Mouse (Mus musculus) left cerebral cortex, postnatal 36 days (tissue): Measurements from ENCODE around the gene Hist1h2bf. TPM values are rescaled to one million over a fixed set of nuclear protein-coding genes. Genes with fewer than 3 reads are reported as not detected.

ENCODE experiments used
- DNase-seq, 2 experiments: peaks; one replicate each; pipeline ENCODE4 v3.0.0; 2021 to 2022; ENCODE audit warnings: low spot score in 2 of 2, mixed read lengths in 1 of 2
- intact Hi-C: fragments of 180-260 bp; cut with DNase I; formaldehyde crosslinking; loops from one replicate; pipeline ENCODE4 v1.15.1; 2025
- microRNA-seq: library from miRNA; unstranded; fragments of <30 nt; microRNA quantifications from one replicate; pipeline ENCODE4 v1.2.0, GENCODE M21; 2022
- total RNA-seq, 2 experiments: library from RNA; stranded (reverse); gene quantifications; 2 replicates each; pipeline ENCODE4 v1.2.3; 2021

Hist1h2bf gene
- total RNA-seq, 2 experiments from 2014 or later = 20.6 to 28.9 TPM

DNA sequence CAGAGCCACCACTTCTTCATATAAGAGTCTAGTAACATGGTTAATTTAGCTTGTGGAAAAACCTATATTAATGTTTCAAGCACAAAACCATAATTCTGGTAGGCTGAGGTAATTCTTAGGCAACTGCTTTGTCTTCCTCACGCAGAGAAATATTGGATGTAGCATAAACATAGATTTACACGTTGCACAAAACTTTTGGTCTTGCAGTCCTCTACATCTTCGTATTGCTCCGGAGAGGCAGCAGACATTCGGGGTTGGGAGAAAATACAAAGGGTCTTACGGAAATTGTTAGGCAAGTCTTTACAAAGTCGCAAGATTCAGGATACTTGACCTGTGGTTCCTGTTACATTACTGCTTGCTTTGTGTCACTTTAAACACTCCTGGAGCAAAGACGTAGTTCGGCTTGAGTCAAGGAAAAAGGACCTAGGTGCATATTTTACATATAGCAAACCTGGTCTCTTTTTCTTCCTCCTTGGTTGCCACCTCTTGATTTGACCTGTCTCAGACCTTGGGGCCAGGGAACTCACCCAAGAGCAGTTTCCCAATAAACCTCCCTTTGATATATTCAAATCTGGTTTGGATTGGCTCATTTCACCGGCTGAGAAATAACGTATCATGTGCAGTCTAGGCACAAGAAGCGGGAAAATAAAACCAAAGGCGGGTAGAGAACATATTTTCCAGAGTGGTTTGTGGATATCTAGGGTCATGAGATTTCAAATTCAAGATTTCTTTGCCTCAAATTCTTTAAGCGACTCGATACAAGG lies 39.4 kb downstream of the Hist1h2bf start:
- intact Hi-C loops = loop anchor here (5.0 to 10.0 kb wide), 3 partner anchors 48 to 1820 kb away; partner anchors contain the start of genes Hist1h2ag, Hist1h2ai, Hist1h2bj and Hist1h2bl
- no peak for DNase-seq

DNA sequence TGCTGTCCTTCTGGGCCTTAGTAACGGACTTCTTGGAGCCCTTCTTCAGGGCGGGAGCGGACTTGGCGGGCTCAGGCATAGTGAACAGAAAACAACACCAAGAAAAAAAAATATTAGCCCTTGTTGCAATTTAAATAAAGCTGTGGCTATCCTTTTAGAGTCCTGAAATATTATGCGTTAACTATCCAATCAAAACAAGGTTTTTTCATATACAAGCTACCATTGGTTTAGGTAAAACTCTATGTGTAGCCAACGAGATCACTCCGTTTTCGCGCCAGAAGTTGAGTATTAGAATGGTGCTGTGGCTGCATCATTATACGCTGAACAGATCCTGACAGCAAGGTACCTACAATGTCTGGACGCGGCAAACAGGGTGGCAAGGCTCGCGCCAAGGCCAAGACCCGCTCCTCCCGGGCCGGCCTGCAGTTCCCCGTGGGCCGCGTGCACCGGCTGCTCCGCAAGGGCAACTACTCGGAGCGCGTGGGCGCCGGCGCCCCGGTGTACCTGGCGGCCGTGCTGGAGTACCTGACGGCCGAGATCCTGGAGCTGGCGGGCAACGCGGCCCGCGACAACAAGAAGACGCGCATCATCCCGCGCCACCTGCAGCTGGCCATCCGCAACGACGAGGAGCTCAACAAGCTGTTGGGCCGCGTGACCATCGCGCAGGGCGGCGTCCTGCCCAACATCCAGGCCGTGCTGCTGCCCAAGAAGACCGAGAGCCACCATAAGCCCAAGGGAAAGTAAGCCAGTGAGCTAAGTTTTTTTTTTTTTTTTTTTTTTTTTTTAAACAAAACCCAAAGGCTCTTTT lies 40.2 kb downstream of the Hist1h2bf start, which contains the start of gene Hist1h2af:
Gene Hist1h2af (plus strand): TSS at position 347 of the 808 bp plus-strand sequence.
- peak; percentile 67 to 73 for DNase-seq

GRCm38 (mm10) chr13:23532262-23533075 lies 41.5 kb downstream of the Hist1h2bf start:
- intact Hi-C loops = loop anchor here (5.0 to 10.0 kb wide), 3 partner anchors 50 to 1818 kb away; partner anchors contain the start of genes Hist1h2ag, Hist1h2ai, Hist1h2bj and Hist1h2bl
- DNase-seq = no peak

More for the DNA sequence above, 40.2 kb downstream of the Hist1h2bf start, which contains the start of gene Hist1h2af:
- intact Hi-C loops = loop anchor here (5.0 to 10.0 kb wide), 3 partner anchors 49 to 1819 kb away; partner anchors contain the start of genes Hist1h2ag, Hist1h2ai, Hist1h2bj and Hist1h2bl

- DNase-seq = peak; percentile 96 to 97
- intact Hi-C loops = loop anchor here (5.0 to 10.0 kb wide), 3 partner anchors 51 to 1816 kb away; partner anchors contain the start of genes Hist1h2ag, Hist1h2ai, Hist1h2bj and Hist1h2bl
Observed at GRCm38 (mm10) chr13:23530901-23531875, 42.8 kb downstream of the Hist1h2bf start, which contains the start of gene Hist1h4h. Gene Hist1h4h, plus strand, starts transcription at chr13:23531050.

GRCm38 (mm10) chr13:23530181-23530900 lies 43.7 kb downstream of the Hist1h2bf start:
- DNase-seq = peak; percentile 55 to 66
- intact Hi-C loops = loop anchor here (5.0 to 10.0 kb wide), 3 partner anchors 52 to 1816 kb away; partner anchors contain the start of genes Hist1h2ag, Hist1h2ai, Hist1h2bj and Hist1h2bl

DNA sequence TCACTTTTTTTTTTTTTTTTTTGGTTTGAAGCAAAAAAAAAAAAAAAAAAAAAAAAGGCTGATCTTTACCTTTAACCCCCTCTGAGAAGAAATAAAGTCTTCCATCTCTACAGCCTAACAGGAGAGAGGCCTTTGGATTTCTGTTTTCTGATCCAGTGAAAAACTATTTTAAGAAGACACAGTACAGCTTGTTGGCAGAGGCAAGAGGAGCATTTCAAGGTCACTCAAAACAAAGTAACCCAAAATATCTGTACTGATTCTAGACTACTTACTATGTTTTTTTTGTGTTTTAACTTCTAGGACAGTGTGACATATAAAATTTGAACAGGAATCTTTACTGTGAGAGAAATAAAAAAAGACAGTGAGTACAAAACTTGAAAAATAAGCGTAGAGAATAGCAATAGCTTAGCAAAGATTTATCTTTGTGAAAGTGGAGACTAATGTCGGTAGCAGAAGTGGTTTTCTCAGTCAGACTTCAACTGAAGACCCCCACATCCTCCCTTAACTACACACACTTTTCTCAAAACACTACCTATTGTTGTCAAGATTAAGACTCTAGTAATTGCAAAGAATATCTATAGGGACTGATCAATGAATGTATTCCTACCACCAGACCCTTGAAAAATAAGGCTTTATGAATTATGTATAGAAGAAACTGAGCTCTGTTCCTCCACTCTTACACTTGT lies 44.4 kb downstream of the Hist1h2bf start:
- intact Hi-C loops = loop anchor here (5.0 to 10.0 kb wide), 3 partner anchors 53 to 1815 kb away; partner anchors contain the start of genes Hist1h2ag, Hist1h2ai, Hist1h2bj and Hist1h2bl
- DNase-seq = no peak

DNA sequence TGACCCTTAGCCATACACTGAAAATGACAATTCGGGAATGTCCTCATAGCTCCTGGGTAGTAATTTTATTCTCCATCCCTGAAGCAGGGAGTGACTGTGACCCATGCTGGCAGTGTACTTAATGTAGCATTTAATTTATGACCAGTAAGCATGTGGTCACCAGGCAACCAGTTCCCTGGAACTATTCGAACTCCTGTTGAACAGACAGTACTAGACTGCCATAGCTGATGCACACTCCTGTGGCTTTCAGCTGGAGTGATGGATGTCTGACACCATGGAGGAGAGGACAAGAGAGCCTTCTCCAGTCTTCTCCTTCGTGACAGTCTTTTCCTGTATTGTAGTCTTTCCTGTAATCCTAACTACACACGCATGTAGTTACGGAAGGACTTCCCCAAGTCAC lies 45.0 kb downstream of the Hist1h2bf start:
- intact Hi-C loops = no loop called here

GRCm38 (mm10) chr13:23526312-23526711 lies 47.7 kb downstream of the Hist1h2bf start:
- intact Hi-C loops = no loop called here
- peak; percentile 89 to 93 for DNase-seq

More for the DNA sequence above, 45.0 kb downstream of the Hist1h2bf start:
- no peak for DNase-seq

DNA sequence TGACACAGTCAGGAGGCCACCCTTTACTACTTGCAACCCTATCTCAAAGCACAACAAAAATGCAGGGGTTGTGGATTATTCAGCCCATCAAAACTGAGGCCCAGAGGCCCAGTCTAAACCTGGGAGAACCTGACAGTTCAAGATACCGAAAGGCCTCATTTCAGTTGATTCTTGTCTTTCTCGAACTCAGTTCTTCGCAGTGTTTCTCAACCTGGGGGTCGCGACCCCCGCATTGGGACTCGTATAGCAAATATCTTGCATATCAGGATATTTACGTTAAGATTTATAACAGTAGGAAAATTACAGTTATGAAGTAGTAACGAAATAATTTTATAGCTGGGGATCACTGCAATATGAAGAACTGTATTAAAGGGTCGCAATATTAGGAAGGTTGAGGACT lies 48.1 kb downstream of the Hist1h2bf start:
- intact Hi-C loops = no loop called here
- no peak for DNase-seq

GRCm38 (mm10) chr13:23524654-23525053 lies 49.3 kb downstream of the Hist1h2bf start:
- DNase-seq = peak; percentile 58 to 64
- intact Hi-C loops = no loop called here

- intact Hi-C loops = no loop called here
- DNase-seq = no peak
Observed at GRCm38 (mm10) chr13:23523976-23524375, 50.0 kb downstream of the Hist1h2bf start.

Small RNA genes lying within 50 kb of the gene (microRNA-seq; reads per million reads assigned to microRNA genes)
- gene Gm44297 (not detected), gene Gm44359 (not detected), gene Gm44394 (not detected)

Other genes with a start within 250 kb of the Hist1h2bf start
- 10 to 100 TPM; 26.3 to 35.5 TPM for gene Zfp322a, start 205.0 kb downstream of the Hist1h2bf start, total RNA-seq
- 1 to 10 TPM; 8.4 to 8.5 TPM for gene Abt1, start 150.3 kb downstream of the Hist1h2bf start, total RNA-seq
- not detected for gene Btn1a1, start 108.3 kb downstream of the Hist1h2bf start, total RNA-seq
- 1 to 10 TPM in 1 of 2 experiments, under 1 TPM in 1; 0.93 to 1.5 TPM for gene Btn2a2, start 85.3 kb downstream of the Hist1h2bf start, total RNA-seq
- 100 to 1,000 TPM; 319 to 326 TPM for gene Hist1h4h, start 43.1 kb downstream of the Hist1h2bf start, total RNA-seq
- 1 to 10 TPM; 6.2 to 7.0 TPM for gene Hist1h2af, start 40.3 kb downstream of the Hist1h2bf start, total RNA-seq
- 1 to 10 TPM; 3.6 to 4.6 TPM for gene Hist1h3g, start 38.8 kb downstream of the Hist1h2bf start, total RNA-seq
- gene Hist1h2bh, start 30.8 kb downstream of the Hist1h2bf start, total RNA-seq = 1 to 10 TPM in 1 of 2 experiments, under 1 TPM in 1; 0.79 to 1.2 TPM
- 10 to 100 TPM; 17.9 to 18.2 TPM for gene Hist1h3f, start 30.1 kb downstream of the Hist1h2bf start, total RNA-seq
- 100 to 1,000 TPM; 173 to 184 TPM for gene Hist1h4f, start 22.5 kb downstream of the Hist1h2bf start, total RNA-seq
- gene Hist1h1d, start 20.9 kb downstream of the Hist1h2bf start, total RNA-seq = 1 to 10 TPM; 4.7 to 6.5 TPM
- gene Hist1h3e, start 11.8 kb downstream of the Hist1h2bf start, total RNA-seq = 10 to 100 TPM; 46.6 to 51.6 TPM
- 1 to 10 TPM; 6.2 to 7.8 TPM for gene Hist1h2ae, start 3.0 kb downstream of the Hist1h2bf start, total RNA-seq
- gene Hist1h2bg, start 2.8 kb downstream of the Hist1h2bf start, total RNA-seq = 10 to 100 TPM; 86.3 to 99.7 TPM
- 1 to 10 TPM; 3.1 to 8.2 TPM for gene Hist1h2ad, start 185 bp upstream of the Hist1h2bf start, total RNA-seq
- gene Hist1h3d, start 1.6 kb upstream of the Hist1h2bf start, total RNA-seq = 10 to 100 TPM in 1 of 2 experiments, 1 to 10 TPM in 1; 7.7 to 10.8 TPM
- gene Hist1h4d, start 7.4 kb upstream of the Hist1h2bf start, total RNA-seq = 100 to 1,000 TPM; 160 to 166 TPM
- gene Hist1h2be, start 46.9 kb upstream of the Hist1h2bf start, total RNA-seq = 1 to 10 TPM; 7.0 to 7.4 TPM
- 10 to 100 TPM; 70.8 to 73.2 TPM for gene Hist1h1e, start 48.4 kb upstream of the Hist1h2bf start, total RNA-seq
- 1 to 10 TPM; 2.5 to 2.9 TPM for gene Hist1h2ac, start 109.8 kb upstream of the Hist1h2bf start, total RNA-seq
- 10 to 100 TPM; 32.1 to 33.8 TPM for gene Hist1h2bc, start 110.0 kb upstream of the Hist1h2bf start, total RNA-seq
- not detected for gene Hist1h1t, start 121.6 kb upstream of the Hist1h2bf start, total RNA-seq
- gene Hist1h4c, start 124.3 kb upstream of the Hist1h2bf start, total RNA-seq = 100 to 1,000 TPM; 107 to 117 TPM
- gene Hfe, start 136.7 kb upstream of the Hist1h2bf start, total RNA-seq = 1 to 10 TPM; 2.4 to 3.7 TPM
- 10 to 100 TPM; 68.2 to 74.7 TPM for gene Hist1h1c, start 164.6 kb upstream of the Hist1h2bf start, total RNA-seq
- gene Hist1h3c, start 171.4 kb upstream of the Hist1h2bf start, total RNA-seq = 1 to 10 TPM; 1.9 to 2.6 TPM
- 10 to 100 TPM; 17.9 to 19.8 TPM for gene Hist1h2bb, start 172.5 kb upstream of the Hist1h2bf start, total RNA-seq
- gene Hist1h2ab, start 176.9 kb upstream of the Hist1h2bf start, total RNA-seq = 10 to 100 TPM; 28.3 to 44.5 TPM
- gene Hist1h3b, start 178.1 kb upstream of the Hist1h2bf start, total RNA-seq = 10 to 100 TPM in 1 of 2 experiments, 1 to 10 TPM in 1; 9.7 to 14.5 TPM
- gene Hist1h4b, start 182.8 kb upstream of the Hist1h2bf start, total RNA-seq = 10 to 100 TPM; 87.5 to 90.3 TPM
- 10 to 100 TPM; 62.2 to 71.7 TPM for gene Hist1h4a, start 187.0 kb upstream of the Hist1h2bf start, total RNA-seq
- 10 to 100 TPM; 41.3 to 42.8 TPM for gene Hist1h3a, start 188.2 kb upstream of the Hist1h2bf start, total RNA-seq
- 10 to 100 TPM; 26.1 to 28.4 TPM for gene Hist1h1a, start 189.5 kb upstream of the Hist1h2bf start, total RNA-seq
- not detected for gene Trim38, start 195.7 kb upstream of the Hist1h2bf start, total RNA-seq
- gene Slc17a2, start 232.8 kb upstream of the Hist1h2bf start, total RNA-seq = not detected